Mouse (Mus musculus) limb, embryonic 11.5 days (tissue): ENCODE measurements at regions not wholly inside any gene's neighbourhood (a gene's known extent, or its start where the extent isn't known, plus 50 kb on each side); places are given as distances from the start of the nearest gene placed in this dataset.

ENCODE experiments used
- ATAC-seq: fragments of 200-750 bp; cut with Nextera tagmentation; 2 replicates; pipeline ENCODE4 v1.8.0; 2017; ENCODE audit warnings: low read depth; ENCODE audit not compliant: insufficient number of reproducible peaks, low FRiP score, low TSS enrichment
- DNase-seq: peaks from one replicate; pipeline ENCODE4 v3.0.0-alpha.2; 2015; ENCODE audit warnings: low spot score
- H3K27ac ChIP-seq: fragments of 300-500 bp; sonication (generic); replicated peaks from 2 replicates; pipeline ENCODE4 v1.5.1; 2014; ENCODE audit warnings: low read depth, mild to moderate bottlenecking, low read length
- H3K27me3 ChIP-seq: fragments of 300-500 bp; sonication (generic); 2 replicates; pipeline ENCODE4 v1.6.1; 2014; ENCODE audit warnings: mild to moderate bottlenecking, low read length, mixed read lengths; ENCODE audit not compliant: control insufficient read depth, insufficient read depth
- H3K36me3 ChIP-seq: fragments of 300-500 bp; sonication (generic); 2 replicates; pipeline ENCODE4 v1.6.1; 2014; ENCODE audit warnings: mild to moderate bottlenecking, low read length, moderate library complexity, mixed read lengths; ENCODE audit not compliant: control insufficient read depth, insufficient read depth
- H3K4me1 ChIP-seq: fragments of 300-500 bp; sonication (generic); 2 replicates; pipeline ENCODE4 v1.6.1; 2014; ENCODE audit warnings: low read length, mixed read lengths; ENCODE audit not compliant: control insufficient read depth, insufficient read depth
- H3K4me2 ChIP-seq: fragments of 300-500 bp; sonication (generic); 2 replicates; pipeline ENCODE4 v1.6.1; 2014; ENCODE audit warnings: low read depth, mild to moderate bottlenecking, moderate library complexity; ENCODE audit not compliant: severe bottlenecking
- H3K4me3 ChIP-seq: fragments of 300-500 bp; sonication (generic); 2 replicates; pipeline ENCODE4 v1.5.1; 2014; ENCODE audit warnings: low read depth, low read length
- H3K9ac ChIP-seq: fragments of 300-500 bp; sonication (generic); 2 replicates; pipeline ENCODE4 v1.6.1; 2014; ENCODE audit warnings: mild to moderate bottlenecking, low read length
- H3K9me3 ChIP-seq: fragments of 300-500 bp; sonication (generic); 2 replicates; pipeline ENCODE4 v1.6.1; 2016; ENCODE audit warnings: low read length; ENCODE audit not compliant: control insufficient read depth
- WGBS: fragments of 180-500 bp; shearing (Covaris S2); extraction: QIAGEN DNeasy Blood & Tissue Kit; methylation state at CpG from one replicate; pipeline ENCODE4 v1.1.7; 2014; 5-methylcytosine and 5-hydroxymethylcytosine counted together

DNA sequence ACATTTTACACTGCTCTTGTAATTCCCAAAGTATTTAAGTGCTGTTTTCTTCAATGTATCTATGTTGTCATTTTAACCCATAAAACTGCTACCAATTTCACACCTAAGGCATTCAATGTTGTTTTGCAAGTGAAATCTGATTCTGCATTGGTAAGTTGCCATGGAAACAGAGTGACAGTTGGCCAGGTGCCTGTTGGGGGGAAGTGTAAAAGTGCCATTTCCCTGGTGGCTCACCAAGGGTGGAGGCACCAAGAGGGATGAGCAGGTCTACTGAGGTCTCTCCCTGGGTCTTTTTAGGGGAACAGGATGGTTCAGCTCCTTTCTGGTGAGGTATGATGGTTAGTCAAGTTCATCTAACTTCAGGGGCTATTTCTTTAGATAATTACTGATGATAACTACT is 331.0 kb upstream of the Sox11 start:
- Histone ChIP-seq H3K27ac (no peak overlapping the region), H3K4me2 (no peak overlapping the region), H3K27me3 (no peaks in the 10 kb centered on the region), H3K4me1 (peaks cover 2% of the 10 kb centered on the region; the same call in 1 of the 2 replicates), H3K9me3 (no peaks in the 10 kb centered on the region), H3K9ac (no peak overlapping the region), H3K4me3 (no peak overlapping the region), H3K36me3 (no peaks in the 10 kb centered on the region)
- DNase-seq: no peak
- no peak for ATAC-seq

DNA sequence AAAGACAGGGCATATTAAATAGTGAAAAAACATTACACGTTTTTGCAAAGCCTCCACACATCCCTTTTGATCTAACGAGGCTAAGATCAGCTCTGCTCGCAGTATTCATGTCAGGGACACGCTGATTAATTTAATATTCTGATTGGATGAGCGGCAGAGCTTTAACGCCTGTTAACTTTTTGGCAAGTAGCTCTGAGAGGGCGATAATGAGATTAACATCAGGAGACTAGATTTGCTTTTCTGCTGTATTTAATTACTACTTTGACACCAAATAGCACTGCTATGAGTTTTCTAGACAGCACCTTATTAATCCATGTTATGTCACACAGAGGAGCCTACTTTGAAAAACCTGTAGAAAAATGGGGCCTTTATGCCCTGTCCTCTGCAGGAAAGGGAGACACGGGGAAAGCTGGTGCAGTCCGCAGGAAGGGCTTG is 328.3 kb upstream of the Sox11 start:
- Histone ChIP-seq H3K27ac (no peak overlapping the region), H3K9me3 (no peaks in the 10 kb centered on the region), H3K4me2 (no peak overlapping the region), H3K36me3 (no peaks in the 10 kb centered on the region), H3K27me3 (no peaks in the 10 kb centered on the region), H3K9ac (no peak overlapping the region), H3K4me1 (peaks cover 2% of the 10 kb centered on the region; the same call in 1 of the 2 replicates), H3K4me3 (no peak overlapping the region)
- ATAC-seq (no peak), DNase-seq (no peak)
- WGBS: 61% methylated on average over 9 of the region's 9 CpGs

DNA sequence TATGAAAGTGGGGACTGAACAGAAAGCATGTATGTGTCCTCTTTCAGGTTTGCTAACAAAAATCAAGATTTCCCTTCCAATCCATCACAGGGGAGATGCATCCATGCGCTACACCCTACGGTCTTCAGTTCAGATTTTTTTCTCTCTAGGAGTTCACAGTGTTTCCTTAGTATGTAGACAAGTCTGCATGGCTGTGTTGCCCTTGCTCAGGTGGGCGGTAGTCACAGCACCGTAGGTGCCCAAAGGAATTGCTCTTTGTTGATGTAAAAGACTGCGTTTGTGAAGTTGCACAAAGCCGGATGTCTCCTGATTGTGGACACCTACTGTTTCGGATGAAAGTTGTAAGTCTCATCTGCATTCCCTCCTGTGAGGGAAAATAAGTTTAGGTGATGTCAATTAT is 327.8 kb upstream of the Sox11 start:
- H3K4me1 ChIP-seq: peaks cover 2% of the 10 kb centered on the region; the same call in 1 of the 2 replicates
- no peaks in the 10 kb centered on the region for H3K9me3 ChIP-seq
- ATAC-seq: no peak
- no peak overlapping the region for H3K9ac ChIP-seq
- H3K27me3 ChIP-seq: no peaks in the 10 kb centered on the region
- H3K27ac ChIP-seq: no peak overlapping the region
- no peak overlapping the region for H3K4me2 ChIP-seq
- no peak overlapping the region for H3K4me3 ChIP-seq
- no peak for DNase-seq
- 82% methylated on average over 7 of the region's 7 CpGs for WGBS
- no peaks in the 10 kb centered on the region for H3K36me3 ChIP-seq

DNA sequence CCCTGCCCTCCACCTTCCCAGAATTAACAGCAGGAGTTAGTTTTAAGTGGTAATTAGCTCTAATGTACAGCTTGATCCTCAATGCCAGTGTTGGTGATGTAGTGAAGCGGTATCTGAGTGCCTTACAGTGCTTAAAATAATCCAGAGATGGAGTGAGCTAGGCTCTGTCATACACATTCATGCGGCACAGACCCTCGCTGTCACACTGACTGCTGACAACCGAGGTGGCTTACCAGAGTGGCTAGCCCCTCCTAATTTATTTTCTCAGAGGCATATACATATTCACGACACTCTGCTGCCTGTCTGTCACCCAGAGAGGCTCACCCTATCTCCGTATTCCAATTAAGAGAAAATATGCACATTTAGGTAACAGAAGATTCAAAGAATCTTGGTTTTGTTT is 327.2 kb upstream of the Sox11 start:
- H3K36me3 ChIP-seq: no peaks in the 10 kb centered on the region
- WGBS: 83% methylated on average over 6 of the region's 6 CpGs
- no peak overlapping the region for H3K9ac ChIP-seq
- no peaks in the 10 kb centered on the region for H3K9me3 ChIP-seq
- DNase-seq (no peak), ATAC-seq (no peak)
- peaks cover 2% of the 10 kb centered on the region; the same call in 1 of the 2 replicates for H3K4me1 ChIP-seq
- no peak overlapping the region for H3K4me3 ChIP-seq
- no peak overlapping the region for H3K27ac ChIP-seq
- H3K27me3 ChIP-seq: no peaks in the 10 kb centered on the region
- no peak overlapping the region for H3K4me2 ChIP-seq

DNA sequence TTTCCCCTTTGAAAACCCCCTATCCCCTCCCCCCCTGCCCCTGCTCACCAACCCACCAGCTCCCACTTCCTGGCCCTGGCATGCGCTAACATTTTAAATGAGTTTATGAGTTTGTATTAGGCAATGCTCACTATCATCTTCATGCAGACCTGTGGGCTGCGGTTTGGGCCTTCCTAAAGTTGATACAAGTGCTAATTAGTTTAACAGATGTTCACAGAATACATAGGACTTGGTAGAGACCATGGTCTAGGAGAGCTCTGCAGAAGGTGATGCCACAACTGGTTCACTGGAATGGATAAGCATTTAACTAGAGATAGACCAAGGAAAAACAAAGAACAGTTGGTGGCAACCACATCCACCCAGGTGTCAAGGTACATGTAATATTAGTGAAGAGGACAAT is 324.1 kb upstream of the Sox11 start:
- Histone ChIP-seq H3K9me3 (no peaks in the 10 kb centered on the region), H3K4me3 (no peak overlapping the region), H3K27me3 (no peaks in the 10 kb centered on the region), H3K9ac (no peak overlapping the region), H3K4me1 (no peaks in the 10 kb centered on the region), H3K27ac (no peak overlapping the region), H3K36me3 (no peaks in the 10 kb centered on the region), H3K4me2 (no peak overlapping the region)
- no peak for DNase-seq
- no peak for ATAC-seq
- 88% methylated on average over 2 of the region's 2 CpGs for WGBS

DNA sequence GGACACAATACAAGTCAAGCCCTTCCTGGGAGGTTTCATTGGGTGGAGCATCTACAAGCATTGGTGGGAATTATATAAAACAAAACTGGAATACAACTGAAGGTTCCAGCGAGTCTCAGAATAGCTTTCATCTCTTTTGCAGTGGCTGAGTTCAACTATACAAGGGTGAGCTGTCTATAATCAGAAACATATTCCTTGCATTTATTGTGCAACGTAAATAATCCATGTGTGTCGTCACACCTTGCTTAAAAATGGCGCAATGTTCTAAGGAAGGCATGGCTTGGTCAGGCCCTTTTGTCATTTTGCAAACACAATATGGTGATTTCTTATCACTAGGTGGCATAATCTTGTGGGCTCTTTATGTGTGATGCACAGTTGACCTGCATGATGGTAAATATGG is 320.8 kb upstream of the Sox11 start:
- Histone ChIP-seq H3K4me2 (no peak overlapping the region), H3K27ac (no peak overlapping the region), H3K4me3 (no peak overlapping the region), H3K27me3 (no peaks in the 10 kb centered on the region), H3K4me1 (no peaks in the 10 kb centered on the region), H3K36me3 (no peaks in the 10 kb centered on the region), H3K9ac (no peak overlapping the region), H3K9me3 (no peaks in the 10 kb centered on the region)
- ATAC-seq (no peak), DNase-seq (no peak)
- WGBS: 75% methylated on average over 4 of the region's 4 CpGs

DNA sequence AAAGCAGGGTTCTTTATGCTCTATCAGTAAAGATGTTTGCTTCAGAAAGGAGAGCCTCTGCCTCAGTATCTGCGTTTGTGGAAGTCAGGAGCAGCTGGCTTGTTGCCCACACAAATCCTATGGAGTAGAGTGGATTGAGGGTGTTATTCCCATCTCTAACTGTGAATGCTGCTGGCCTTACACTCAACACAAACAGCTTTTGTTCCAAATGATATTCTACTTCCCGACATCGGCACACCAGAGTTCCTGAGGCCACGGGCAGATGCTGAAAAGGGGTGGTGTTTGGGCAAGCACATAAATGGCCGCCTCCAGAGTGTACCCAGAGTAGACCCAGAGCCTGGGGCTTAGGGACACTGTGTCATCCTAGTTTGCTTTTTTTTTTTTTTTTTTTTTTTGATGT is 320.3 kb upstream of the Sox11 start:
- no peaks in the 10 kb centered on the region for H3K27me3 ChIP-seq
- no peak overlapping the region for H3K9ac ChIP-seq
- ATAC-seq (no peak), DNase-seq (no peak)
- no peaks in the 10 kb centered on the region for H3K4me1 ChIP-seq
- no peaks in the 10 kb centered on the region for H3K9me3 ChIP-seq
- H3K4me2 ChIP-seq: no peak overlapping the region
- WGBS: 86% methylated on average over 5 of the region's 5 CpGs
- no peaks in the 10 kb centered on the region for H3K36me3 ChIP-seq
- no peak overlapping the region for H3K27ac ChIP-seq
- no peak overlapping the region for H3K4me3 ChIP-seq

DNA sequence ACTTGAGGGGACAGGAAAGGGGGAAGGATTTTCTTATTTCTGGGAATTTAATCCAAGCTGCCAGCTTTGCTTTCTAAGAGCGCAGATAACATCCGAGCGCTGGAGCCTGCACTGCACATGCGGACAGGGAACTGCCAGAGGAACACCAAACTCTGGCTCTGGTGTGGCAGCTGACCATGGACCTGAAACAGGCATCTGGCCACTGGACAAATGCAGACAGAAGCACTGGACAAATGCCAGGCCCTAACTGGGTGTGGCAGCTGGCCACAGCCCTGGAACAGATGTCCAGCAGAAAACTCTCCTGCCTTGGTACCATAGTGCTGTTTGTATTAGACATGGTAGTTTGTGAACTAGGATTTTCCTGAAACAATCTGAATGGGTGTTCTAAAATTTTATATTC is 315.2 kb upstream of the Sox11 start:
- Histone ChIP-seq H3K4me3 (no peak overlapping the region), H3K9me3 (no peaks in the 10 kb centered on the region), H3K27ac (no peak overlapping the region), H3K4me1 (no peaks in the 10 kb centered on the region), H3K27me3 (no peaks in the 10 kb centered on the region), H3K36me3 (no peaks in the 10 kb centered on the region), H3K4me2 (no peak overlapping the region), H3K9ac (no peak overlapping the region)
- 92% methylated on average over 4 of the region's 4 CpGs for WGBS
- DNase-seq: no peak
- no peak for ATAC-seq

DNA sequence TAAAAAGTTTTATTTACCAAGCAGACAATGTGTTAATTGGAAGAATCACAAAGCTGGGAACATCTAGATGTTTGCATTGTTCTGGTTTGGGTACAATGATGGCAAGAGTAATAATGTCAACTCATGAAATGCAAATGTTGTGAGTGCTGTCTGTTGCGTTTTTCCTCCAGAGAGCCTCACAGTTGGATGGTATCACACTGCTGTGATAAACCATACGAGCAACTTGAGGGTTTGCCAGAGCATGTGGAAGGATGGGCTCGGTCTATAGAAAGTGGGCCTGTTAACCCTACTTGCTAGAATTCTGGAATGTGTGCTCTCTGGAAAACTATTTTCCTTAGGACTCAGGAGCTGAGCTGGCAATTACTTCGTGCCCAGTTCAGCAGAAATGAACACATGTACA is 311.2 kb upstream of the Sox11 start:
- Histone ChIP-seq H3K27ac (no peak overlapping the region), H3K36me3 (no peaks in the 10 kb centered on the region), H3K9me3 (no peaks in the 10 kb centered on the region), H3K9ac (no peak overlapping the region), H3K27me3 (no peaks in the 10 kb centered on the region), H3K4me3 (no peak overlapping the region), H3K4me1 (no peaks in the 10 kb centered on the region), H3K4me2 (no peak overlapping the region)
- 90% methylated on average over 4 of the region's 4 CpGs for WGBS
- ATAC-seq (no peak), DNase-seq (no peak)
